Mouse (Mus musculus): ENCODE data around the gene Anks4b. TPM values are rescaled to one million over a fixed set of nuclear protein-coding genes. Genes with fewer than 3 reads are reported as not detected.

The Anks4b gene
- not detected in 2 replicates for polyA plus RNA-seq (2014; fragmentation: Nextera tagmentation; extraction: Ambion mirVana)

GRCm38 (mm10) chr7:120173603-120174244, at the start of gene Anks4b:
Gene Anks4b (plus strand): TSS chr7:120173858.
- Histone ChIP-seq H3K36me3 (ENCODE audit: control insufficient read depth, insufficient read depth, low read length) (no peaks in the 10 kb centered on the region), H3K4me2 (ENCODE audit: low read depth, low read length) (no peak within 1 kb of the TSS), H3K27ac (ENCODE audit: low read depth, low read length) (no peak within 1 kb of the TSS), H3K4me3 (ENCODE audit: low read depth, low read length) (no peak within 1 kb of the TSS), H3K27me3 (ENCODE audit: control insufficient read depth, insufficient read depth, low read length) (no peaks in the 10 kb centered on the region), H3K9me3 (ENCODE audit: control insufficient read depth, low read length) (no peaks in the 10 kb centered on the region), H3K9ac (replicated peaks; ENCODE audit: low read depth, low read length) (no peak within 1 kb of the TSS), H3K4me1 (ENCODE audit: control insufficient read depth, insufficient read depth, low read length) (no peaks in the 10 kb centered on the region)
- WGBS: 89% methylated on average over 10 of the region's 10 CpGs
- ATAC-seq (ENCODE audit: low read depth): no peak

DNA sequence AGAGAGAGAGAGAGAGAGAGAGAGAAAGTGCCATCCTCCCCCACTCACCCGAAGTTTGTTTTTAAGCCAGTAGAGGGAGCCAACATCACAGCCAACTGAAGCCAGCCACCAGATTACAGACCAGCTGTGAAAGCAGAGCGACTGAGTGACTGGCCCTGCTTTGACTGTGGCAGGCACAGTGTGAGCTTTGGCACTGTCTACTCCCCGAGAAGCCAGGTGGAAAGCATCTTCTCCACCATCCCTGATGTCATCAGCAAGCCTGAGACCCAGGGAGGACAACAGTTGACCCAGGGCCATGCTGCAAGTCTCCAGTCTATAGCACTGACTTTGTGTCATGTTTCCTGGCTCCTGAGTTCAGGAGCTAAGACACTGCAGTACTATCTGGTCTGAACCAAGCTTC, 48.8 kb upstream of the Anks4b start:
- no peaks in the 10 kb centered on the region for H3K4me1 ChIP-seq (ENCODE audit: control insufficient read depth, insufficient read depth, low read length)
- ATAC-seq (ENCODE audit: low read depth): peak; percentile 96
- WGBS: 5% methylated on average over 3 of the region's 3 CpGs

GRCm38 (mm10) chr7:120126976-120127685, 46.5 kb upstream of the Anks4b start:
- no peaks in the 10 kb centered on the region for H3K27me3 ChIP-seq (ENCODE audit: control insufficient read depth, insufficient read depth, low read length)
- H3K9ac ChIP-seq (replicated peaks; ENCODE audit: low read depth, low read length): no peak overlapping the region
- H3K27ac ChIP-seq (ENCODE audit: low read depth, low read length): no peak overlapping the region
- H3K36me3 ChIP-seq (ENCODE audit: control insufficient read depth, insufficient read depth, low read length): no peaks in the 10 kb centered on the region
- H3K4me1 ChIP-seq (ENCODE audit: control insufficient read depth, insufficient read depth, low read length): no peaks in the 10 kb centered on the region
- ATAC-seq (ENCODE audit: low read depth): no peak
- no peak overlapping the region for H3K4me2 ChIP-seq (ENCODE audit: low read depth, low read length)
- 35% methylated on average over 5 of the region's 5 CpGs for WGBS
- no peak overlapping the region for H3K4me3 ChIP-seq (ENCODE audit: low read depth, low read length)
- no peaks in the 10 kb centered on the region for H3K9me3 ChIP-seq (ENCODE audit: control insufficient read depth, low read length)

More for the DNA sequence above, 48.8 kb upstream of the Anks4b start:
- H3K4me3 ChIP-seq (ENCODE audit: low read depth, low read length): no peak overlapping the region
- no peaks in the 10 kb centered on the region for H3K27me3 ChIP-seq (ENCODE audit: control insufficient read depth, insufficient read depth, low read length)
- no peak overlapping the region for H3K9ac ChIP-seq (replicated peaks; ENCODE audit: low read depth, low read length)
- H3K27ac ChIP-seq (ENCODE audit: low read depth, low read length): no peak overlapping the region
- no peaks in the 10 kb centered on the region for H3K36me3 ChIP-seq (ENCODE audit: control insufficient read depth, insufficient read depth, low read length)
- H3K9me3 ChIP-seq (ENCODE audit: control insufficient read depth, low read length): no peaks in the 10 kb centered on the region
- no peak overlapping the region for H3K4me2 ChIP-seq (ENCODE audit: low read depth, low read length)

DNA sequence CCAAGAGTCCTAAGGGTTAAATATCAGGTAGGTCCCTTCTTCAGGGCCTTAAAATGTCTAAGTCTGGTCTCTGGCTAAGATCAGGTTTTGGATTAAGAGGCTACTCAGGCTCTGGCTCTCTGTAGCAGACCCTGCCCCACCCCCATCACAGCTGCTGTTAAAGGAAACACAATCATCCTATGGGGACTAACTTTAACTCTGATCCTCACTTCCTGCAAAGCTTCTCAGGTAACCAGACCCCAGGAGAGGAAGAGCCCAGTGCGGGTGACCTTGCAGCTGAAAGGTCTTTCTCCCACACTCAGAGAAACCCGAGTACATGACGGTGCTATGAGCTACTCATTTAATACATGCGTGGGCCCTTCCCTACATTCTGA, 46.0 kb upstream of the Anks4b start:
- Histone ChIP-seq H3K4me1 (ENCODE audit: control insufficient read depth, insufficient read depth, low read length) (no peaks in the 10 kb centered on the region), H3K4me2 (ENCODE audit: low read depth, low read length) (no peak overlapping the region), H3K9me3 (ENCODE audit: control insufficient read depth, low read length) (no peaks in the 10 kb centered on the region), H3K9ac (replicated peaks; ENCODE audit: low read depth, low read length) (no peak overlapping the region), H3K27me3 (ENCODE audit: control insufficient read depth, insufficient read depth, low read length) (no peaks in the 10 kb centered on the region), H3K27ac (ENCODE audit: low read depth, low read length) (no peak overlapping the region), H3K4me3 (ENCODE audit: low read depth, low read length) (no peak overlapping the region), H3K36me3 (ENCODE audit: control insufficient read depth, insufficient read depth, low read length) (no peaks in the 10 kb centered on the region)
- no peak for ATAC-seq (ENCODE audit: low read depth)
- WGBS: 66% methylated on average over 4 of the region's 4 CpGs

DNA sequence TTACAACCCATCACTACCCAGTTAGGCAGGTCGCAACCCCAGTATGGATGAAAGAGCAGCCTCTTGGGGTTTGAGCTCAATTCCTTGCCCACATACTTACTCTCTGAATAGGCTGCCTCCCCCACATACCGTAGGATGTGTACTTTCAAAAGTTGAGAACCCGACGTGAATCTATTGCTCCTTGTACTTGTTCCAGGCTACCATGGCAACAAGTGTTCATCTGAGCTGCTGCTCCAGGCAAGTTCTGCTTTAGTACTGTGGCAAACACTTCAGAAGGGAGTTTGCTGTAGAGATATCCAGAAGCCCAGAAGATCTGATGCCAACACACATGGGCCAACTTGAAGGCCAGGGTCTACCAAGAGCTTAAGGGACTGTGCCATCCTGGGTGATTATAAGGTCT, 44.7 kb upstream of the Anks4b start:
- no peak for ATAC-seq (ENCODE audit: low read depth)
- Histone ChIP-seq H3K9ac (replicated peaks; ENCODE audit: low read depth, low read length) (no peak overlapping the region), H3K36me3 (ENCODE audit: control insufficient read depth, insufficient read depth, low read length) (no peaks in the 10 kb centered on the region), H3K4me3 (ENCODE audit: low read depth, low read length) (no peak overlapping the region), H3K27me3 (ENCODE audit: control insufficient read depth, insufficient read depth, low read length) (no peaks in the 10 kb centered on the region), H3K4me2 (ENCODE audit: low read depth, low read length) (no peak overlapping the region), H3K4me1 (ENCODE audit: control insufficient read depth, insufficient read depth, low read length) (no peaks in the 10 kb centered on the region), H3K9me3 (ENCODE audit: control insufficient read depth, low read length) (no peaks in the 10 kb centered on the region), H3K27ac (ENCODE audit: low read depth, low read length) (no peak overlapping the region)
- WGBS: 67% methylated on average over 4 of the region's 4 CpGs

- no peak overlapping the region for H3K27ac ChIP-seq (ENCODE audit: low read depth, low read length)
- H3K4me2 ChIP-seq (ENCODE audit: low read depth, low read length): no peak overlapping the region
- no peaks in the 10 kb centered on the region for H3K27me3 ChIP-seq (ENCODE audit: control insufficient read depth, insufficient read depth, low read length)
- ATAC-seq (ENCODE audit: low read depth): no peak
- no peak overlapping the region for H3K9ac ChIP-seq (replicated peaks; ENCODE audit: low read depth, low read length)
- H3K9me3 ChIP-seq (ENCODE audit: control insufficient read depth, low read length): no peaks in the 10 kb centered on the region
- 84% methylated on average over 1 of the region's 1 CpGs for WGBS
- no peak overlapping the region for H3K4me3 ChIP-seq (ENCODE audit: low read depth, low read length)
- no peaks in the 10 kb centered on the region for H3K36me3 ChIP-seq (ENCODE audit: control insufficient read depth, insufficient read depth, low read length)
- no peaks in the 10 kb centered on the region for H3K4me1 ChIP-seq (ENCODE audit: control insufficient read depth, insufficient read depth, low read length)
These were observed 30.9 kb upstream of the Anks4b start for GRCm38 (mm10) chr7:120142743-120143142.

DNA sequence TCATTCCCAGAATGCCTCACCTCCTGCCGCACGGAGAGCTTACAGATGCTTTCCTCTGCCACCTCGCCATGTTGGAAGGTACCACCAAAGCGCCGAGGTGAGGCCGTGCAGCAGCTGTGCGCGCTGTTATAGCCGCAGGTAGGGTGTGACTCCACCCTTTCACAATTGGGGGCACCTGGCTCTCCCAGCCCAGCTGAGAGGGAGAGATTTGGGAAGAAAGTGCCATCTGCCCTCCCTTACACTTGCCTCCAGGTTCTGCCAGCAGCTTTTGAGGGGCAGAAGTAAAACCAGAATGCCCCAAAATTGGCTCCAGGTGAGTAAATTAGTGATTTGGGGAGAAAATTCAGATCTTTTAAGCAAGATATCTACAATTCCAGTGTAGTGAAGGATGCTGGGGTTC, 28.5 kb upstream of the Anks4b start, which contains the start of gene Zp2:
Gene Zp2, minus strand, starts transcription at position 101 of the 400 bp plus-strand sequence.
- H3K27me3 ChIP-seq (ENCODE audit: control insufficient read depth, insufficient read depth, low read length): no peaks in the 10 kb centered on the region
- no peak within 1 kb of the TSS for H3K27ac ChIP-seq (ENCODE audit: low read depth, low read length)
- H3K4me3 ChIP-seq (ENCODE audit: low read depth, low read length): no peak within 1 kb of the TSS
- H3K4me2 ChIP-seq (ENCODE audit: low read depth, low read length): no peak within 1 kb of the TSS
- ATAC-seq (ENCODE audit: low read depth): no peak
- no peaks in the 10 kb centered on the region for H3K36me3 ChIP-seq (ENCODE audit: control insufficient read depth, insufficient read depth, low read length)
- no peak within 1 kb of the TSS for H3K9ac ChIP-seq (replicated peaks; ENCODE audit: low read depth, low read length)
- 88% methylated on average over 9 of the region's 9 CpGs for WGBS
- no peaks in the 10 kb centered on the region for H3K9me3 ChIP-seq (ENCODE audit: control insufficient read depth, low read length)
- no peaks in the 10 kb centered on the region for H3K4me1 ChIP-seq (ENCODE audit: control insufficient read depth, insufficient read depth, low read length)

- Histone ChIP-seq H3K4me1 (ENCODE audit: control insufficient read depth, insufficient read depth, low read length) (no peaks in the 10 kb centered on the region), H3K9me3 (ENCODE audit: control insufficient read depth, low read length) (no peaks in the 10 kb centered on the region), H3K4me3 (ENCODE audit: low read depth, low read length) (no peak overlapping the region), H3K9ac (replicated peaks; ENCODE audit: low read depth, low read length) (no peak overlapping the region), H3K4me2 (ENCODE audit: low read depth, low read length) (no peak overlapping the region), H3K27ac (ENCODE audit: low read depth, low read length) (no peak overlapping the region), H3K27me3 (ENCODE audit: control insufficient read depth, insufficient read depth, low read length) (no peaks in the 10 kb centered on the region), H3K36me3 (ENCODE audit: control insufficient read depth, insufficient read depth, low read length) (no peaks in the 10 kb centered on the region)
- 17% methylated on average over 3 of the region's 3 CpGs for WGBS
- no peak for ATAC-seq (ENCODE audit: low read depth)
These were observed 23.4 kb upstream of the Anks4b start for GRCm38 (mm10) chr7:120150257-120150656.

DNA sequence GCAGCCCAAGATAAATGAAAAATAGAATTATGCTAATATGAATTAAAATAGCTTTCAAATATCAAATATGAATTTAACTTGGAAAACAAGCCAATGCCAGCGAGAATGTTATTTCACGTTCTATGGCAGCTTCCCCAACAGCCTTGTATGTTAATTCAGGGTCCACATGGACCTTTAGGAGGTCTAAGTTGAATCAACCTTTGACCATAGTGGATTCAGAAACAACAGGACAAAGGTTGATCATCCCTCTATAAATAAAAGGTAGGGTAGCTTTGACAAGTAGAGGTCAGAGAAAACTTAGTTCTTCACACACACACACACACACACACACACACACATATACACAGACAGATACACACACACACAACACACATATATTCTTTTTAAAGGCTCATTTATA, 22.8 kb upstream of the Anks4b start:
- Histone ChIP-seq H3K9ac (replicated peaks; ENCODE audit: low read depth, low read length) (no peak overlapping the region), H3K4me1 (ENCODE audit: control insufficient read depth, insufficient read depth, low read length) (no peaks in the 10 kb centered on the region), H3K36me3 (ENCODE audit: control insufficient read depth, insufficient read depth, low read length) (no peaks in the 10 kb centered on the region), H3K4me3 (ENCODE audit: low read depth, low read length) (no peak overlapping the region), H3K27me3 (ENCODE audit: control insufficient read depth, insufficient read depth, low read length) (no peaks in the 10 kb centered on the region), H3K9me3 (ENCODE audit: control insufficient read depth, low read length) (no peaks in the 10 kb centered on the region), H3K4me2 (ENCODE audit: low read depth, low read length) (no peak overlapping the region), H3K27ac (ENCODE audit: low read depth, low read length) (no peak overlapping the region)
- 89% methylated on average over 2 of the region's 2 CpGs for WGBS
- ATAC-seq (ENCODE audit: low read depth): no peak
